Mouse (Mus musculus) frontal cortex, postnatal 10 days (tissue): ENCODE data around the gene Naxd.
"Not testable (repeated sequence)": the region's sequence is repeated elsewhere in the genome, so short reads cannot be mapped to it uniquely, and the experiment has no call there.

Source experiments
- DNase-seq, 2 experiments: peaks; one replicate each; pipeline ENCODE4 v3.0.0; 2022; ENCODE audit warnings: low spot score in 2 of 2, mixed read lengths in 1 of 2

Gene Naxd

GRCm38 (mm10) chr8:11497017-11497990 is at the start of gene Naxd:
Naxd (plus strand) TSS chr8:11497506.
- peak; percentile 84 to 88 for DNase-seq

GRCm38 (mm10) chr8:11447910-11448570 is 49.3 kb upstream of the Naxd start:
- DNase-seq: no peak

- peak in 1 of 2 experiments; percentile 32 for DNase-seq
Observed at GRCm38 (mm10) chr8:11450184-11451113, 46.9 kb upstream of the Naxd start.

GRCm38 (mm10) chr8:11452152-11452551 is 45.2 kb upstream of the Naxd start:
- DNase-seq: no peak

- DNase-seq: no peak
Observed at GRCm38 (mm10) chr8:11452559-11452958, 44.7 kb upstream of the Naxd start.

GRCm38 (mm10) chr8:11452974-11453373 is 44.3 kb upstream of the Naxd start:
- no peak for DNase-seq

- no peak for DNase-seq
Observed at GRCm38 (mm10) chr8:11454228-11454627, 43.1 kb upstream of the Naxd start.

- no peak for DNase-seq
Observed at GRCm38 (mm10) chr8:11457278-11457677, 40.0 kb upstream of the Naxd start.

GRCm38 (mm10) chr8:11457981-11458836 is 39.1 kb upstream of the Naxd start:
- DNase-seq: no peak

- DNase-seq: no peak
Observed at GRCm38 (mm10) chr8:11459016-11459415, 38.3 kb upstream of the Naxd start.

GRCm38 (mm10) chr8:11460934-11461333 is 36.4 kb upstream of the Naxd start:
- peak; percentile 42 to 49 for DNase-seq

- DNase-seq: no peak
Observed at GRCm38 (mm10) chr8:11461847-11462246, 35.5 kb upstream of the Naxd start.

GRCm38 (mm10) chr8:11462641-11463040 is 34.7 kb upstream of the Naxd start:
- DNase-seq: no peak

- no peak for DNase-seq
Observed at GRCm38 (mm10) chr8:11463541-11463888, 33.8 kb upstream of the Naxd start.

GRCm38 (mm10) chr8:11463889-11464706 is 33.2 kb upstream of the Naxd start:
- DNase-seq: no peak

- DNase-seq: no peak
Observed at GRCm38 (mm10) chr8:11464707-11464964, 32.7 kb upstream of the Naxd start.

- DNase-seq: no peak
Observed at GRCm38 (mm10) chr8:11465619-11466018, 31.7 kb upstream of the Naxd start.

GRCm38 (mm10) chr8:11466528-11466927 is 30.8 kb upstream of the Naxd start:
- DNase-seq: not testable (repeated sequence)

GRCm38 (mm10) chr8:11469095-11469494 is 28.2 kb upstream of the Naxd start:
- DNase-seq: no peak

- DNase-seq: no peak
Observed at GRCm38 (mm10) chr8:11470694-11471093, 26.6 kb upstream of the Naxd start.
